Mouse (Mus musculus): ENCODE data around the gene Dusp7.

Gene Dusp7

DNA sequence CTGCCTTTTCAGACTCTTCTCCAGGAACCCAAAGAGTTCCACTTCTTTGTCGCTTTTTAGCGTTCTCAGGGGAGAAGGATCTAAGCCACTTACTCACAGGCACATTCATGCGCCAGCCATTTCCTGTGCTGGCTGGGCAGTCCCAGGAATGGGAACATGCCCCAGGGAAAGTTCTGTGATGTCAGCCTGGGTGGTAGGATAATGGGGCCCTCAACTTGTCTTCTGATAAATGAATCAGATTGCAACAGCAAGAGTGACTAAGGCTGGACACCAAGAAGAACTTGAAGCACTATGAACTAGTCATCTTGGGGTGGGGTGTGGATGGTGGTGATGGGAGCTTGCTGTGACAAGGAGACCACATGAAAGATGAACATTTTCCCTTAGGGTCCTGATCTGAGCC lies 9.6 kb downstream of the Dusp7 start:
- in situ Hi-C loops (cut with MboI, MseI): no loop called here

DNA sequence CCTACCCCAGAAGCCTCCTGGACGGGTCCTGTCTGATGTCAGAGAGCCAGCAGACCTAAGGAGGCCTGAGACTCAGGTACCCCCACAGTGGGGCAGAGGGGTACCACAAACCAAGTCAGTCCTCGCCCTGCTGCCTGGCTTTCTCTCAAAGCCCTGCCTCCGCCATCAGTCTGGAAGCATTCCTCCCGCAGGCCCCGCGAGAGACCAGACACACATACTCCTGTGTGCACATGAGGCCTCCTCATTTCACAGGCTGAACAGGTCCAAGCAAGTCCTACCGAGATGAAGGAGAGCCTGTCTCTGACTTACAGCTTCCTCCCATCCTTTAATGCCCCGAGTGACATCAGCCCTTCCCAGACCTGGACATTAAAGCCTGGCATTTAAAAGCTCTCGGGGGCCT lies 10.3 kb downstream of the Dusp7 start:
- in situ Hi-C loops (cut with MboI, MseI): no loop called here

DNA sequence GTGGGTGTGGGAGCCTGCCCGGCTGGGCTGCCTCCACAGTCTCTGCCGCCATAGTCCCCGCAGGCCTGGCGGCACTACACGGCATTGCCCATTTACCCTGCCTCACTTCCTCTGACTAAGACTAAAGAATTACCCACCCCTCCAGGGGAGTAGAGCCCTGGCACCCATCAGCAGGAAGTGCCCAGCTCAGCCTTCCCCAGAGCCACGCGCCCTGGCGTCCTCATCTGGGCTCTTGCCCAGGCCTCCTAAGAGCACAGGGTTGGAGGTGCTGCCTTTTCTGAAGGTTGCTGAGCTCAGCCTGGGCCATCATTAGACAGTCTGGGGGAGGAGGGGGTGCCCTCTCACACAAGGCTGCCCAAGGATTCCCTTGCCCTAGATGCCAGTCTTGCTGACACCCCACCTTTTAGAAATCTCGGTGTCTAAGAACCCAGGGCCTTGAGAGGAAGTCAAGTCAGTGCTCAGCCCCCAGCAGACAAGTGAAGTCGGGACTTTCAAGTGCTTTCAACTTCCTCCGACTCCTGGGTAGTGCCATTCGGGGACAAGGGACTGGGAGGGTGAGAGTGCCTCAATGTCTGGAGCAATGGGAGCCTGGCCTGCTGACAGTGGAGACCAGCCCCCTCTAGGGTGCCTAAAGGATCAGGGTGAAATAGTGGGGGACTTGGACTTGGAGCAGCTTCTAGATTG lies 17.9 kb downstream of the Dusp7 start:
- in situ Hi-C loops (cut with MboI, MseI): no loop called here

DNA sequence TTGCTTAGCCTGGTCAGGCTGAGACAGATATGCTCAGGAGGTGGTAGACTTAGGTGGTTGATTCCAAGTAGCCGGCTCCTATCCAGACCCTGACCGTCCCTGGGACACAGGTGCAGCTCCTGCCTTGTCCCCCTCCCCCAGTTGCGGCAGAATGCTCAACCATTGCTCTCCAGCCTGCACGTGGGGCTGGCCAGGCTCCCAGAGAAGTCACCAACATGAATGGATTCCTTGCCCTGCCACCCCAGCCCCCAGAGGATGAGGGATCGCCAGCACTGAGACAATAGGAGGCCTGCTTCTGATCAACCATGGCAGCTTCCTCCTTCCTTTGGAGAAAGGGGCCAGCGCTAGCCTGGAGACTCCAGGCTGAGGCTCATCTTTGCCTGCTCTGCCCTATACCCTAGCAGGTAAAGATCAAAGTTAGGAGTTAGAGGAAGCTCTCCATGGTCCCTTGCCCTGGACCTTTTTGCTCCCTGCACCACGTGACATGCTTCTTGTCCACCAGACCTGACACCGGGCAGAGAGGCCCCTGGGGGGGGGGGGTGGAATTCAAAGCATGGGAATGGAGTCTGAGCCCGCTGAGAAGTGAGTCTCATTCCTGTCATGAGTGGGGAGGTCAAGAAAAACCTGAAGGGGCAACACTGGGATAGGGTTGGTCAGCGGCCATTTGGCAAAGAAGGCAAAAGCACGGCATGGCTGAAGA lies 24.5 kb downstream of the Dusp7 start:
- in situ Hi-C loops (cut with MboI, MseI): no loop called here

DNA sequence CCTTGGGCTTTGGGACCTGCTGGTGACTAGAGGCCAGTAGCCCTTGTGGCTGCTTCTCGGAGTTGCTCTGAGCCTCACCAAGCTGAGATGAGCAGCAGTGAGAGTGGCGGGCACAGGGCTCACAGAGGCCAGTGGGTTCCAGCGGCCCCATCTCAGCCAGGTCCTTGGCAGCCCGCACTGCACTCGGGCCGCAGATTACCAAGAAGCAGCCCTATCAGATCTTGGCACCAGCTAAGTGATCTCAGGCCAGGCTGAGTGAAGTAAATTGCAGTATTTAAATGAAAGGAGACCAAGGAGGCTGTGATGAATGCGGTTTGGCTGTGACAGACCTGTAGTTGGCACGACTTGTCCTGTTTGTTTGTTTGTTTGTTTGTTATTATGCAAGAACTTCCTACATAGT lies 25.1 kb downstream of the Dusp7 start:
- in situ Hi-C loops (cut with MboI, MseI): no loop called here

DNA sequence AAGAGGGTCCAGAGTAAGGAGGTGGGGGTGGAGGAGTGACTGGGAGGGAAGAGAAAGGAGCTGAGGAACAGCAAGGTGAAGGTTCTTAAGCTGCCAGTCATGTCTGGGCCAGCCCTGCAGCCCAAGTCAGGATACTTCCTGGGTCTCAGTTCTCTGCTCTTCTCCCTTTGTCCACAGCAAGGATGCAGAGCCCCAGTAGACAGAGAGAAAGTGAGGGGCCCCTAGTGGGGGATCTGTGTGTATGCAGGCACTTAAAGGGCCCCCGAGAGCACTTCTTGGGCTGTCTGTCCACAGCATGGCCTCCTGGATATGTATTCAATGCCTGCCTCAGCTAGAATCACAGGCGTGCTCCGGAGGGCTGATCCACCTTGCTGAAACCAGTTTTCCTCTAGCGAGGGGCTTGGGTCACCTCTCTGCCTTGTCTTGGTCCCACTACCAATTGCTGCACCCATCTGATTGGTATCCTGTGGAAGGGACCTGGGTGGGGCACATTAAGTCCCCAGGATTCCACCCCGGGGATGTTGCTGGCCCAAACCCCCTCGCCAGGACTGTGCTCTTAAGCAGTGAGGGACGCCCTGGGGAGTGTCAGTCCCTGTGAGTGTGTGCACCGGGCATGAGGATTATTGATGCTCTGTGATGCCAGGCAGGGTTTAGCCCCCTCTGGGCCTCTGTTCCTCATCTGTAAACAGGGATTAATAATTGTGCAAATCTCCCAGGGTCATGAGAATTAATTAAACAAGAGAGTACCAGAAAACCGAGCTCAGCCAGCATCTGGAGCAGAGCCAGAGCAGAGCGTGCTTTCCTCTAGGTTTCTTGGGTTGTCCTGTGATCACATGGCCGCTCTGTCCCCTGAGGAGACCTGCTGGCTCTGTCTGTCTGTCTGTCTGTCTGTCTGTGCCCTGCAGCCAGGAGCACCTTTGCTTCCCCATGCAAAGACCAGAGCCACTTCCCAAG lies 26.5 kb downstream of the Dusp7 start:
- in situ Hi-C loops (cut with MboI, MseI): no loop called here

DNA sequence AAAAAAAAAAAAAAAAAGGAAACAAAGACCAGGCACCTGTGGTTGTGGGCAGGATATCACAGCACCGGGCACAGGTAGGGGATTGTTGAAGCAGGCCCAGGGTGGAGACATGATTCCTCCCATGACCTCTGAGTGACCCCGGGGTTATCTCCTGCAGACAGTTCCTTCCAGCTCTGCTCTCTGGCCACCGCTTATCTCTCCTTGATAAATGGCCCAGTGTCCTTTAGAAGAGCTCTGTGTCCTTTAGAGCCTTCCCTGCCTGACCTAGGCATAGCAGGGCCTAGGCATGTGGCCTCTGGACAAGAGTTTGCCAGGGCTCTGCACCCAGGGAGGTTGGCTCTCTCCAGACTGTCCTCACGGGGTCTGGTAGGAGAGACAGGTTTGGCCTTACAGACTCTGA lies 29.3 kb downstream of the Dusp7 start:
- in situ Hi-C loops (cut with MboI, MseI): no loop called here

DNA sequence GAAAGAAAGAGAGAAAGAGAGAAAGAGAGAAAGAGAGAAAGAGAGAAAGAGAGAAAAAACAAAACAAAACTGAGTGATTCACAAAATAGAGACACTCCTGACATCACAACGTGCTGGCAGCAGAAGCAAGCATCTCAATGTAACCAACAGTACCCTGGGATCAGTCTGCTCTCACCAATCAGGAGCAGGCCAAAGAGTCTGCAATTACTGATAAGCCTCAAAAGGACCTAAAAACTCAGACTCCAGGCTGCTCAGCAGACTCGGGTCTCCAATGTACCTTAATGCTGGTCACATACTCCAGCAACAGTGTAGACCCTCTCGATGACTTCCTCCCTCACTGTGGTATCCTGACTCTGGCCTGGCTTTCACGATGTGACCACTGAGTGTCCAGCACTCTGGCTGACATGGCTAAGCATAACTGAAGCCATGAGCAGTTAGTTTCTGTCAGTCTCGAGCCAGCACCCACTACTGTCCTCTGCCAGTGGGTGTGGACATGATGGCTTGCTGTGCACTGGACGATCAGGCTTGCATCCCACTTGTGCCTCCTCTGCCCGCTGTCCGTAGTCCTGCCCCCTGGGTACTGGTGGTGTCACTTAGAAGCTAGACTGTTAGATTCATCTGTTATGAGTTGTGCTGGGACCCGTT lies 30.4 kb downstream of the Dusp7 start:
- in situ Hi-C loops (cut with MboI, MseI): no loop called here

DNA sequence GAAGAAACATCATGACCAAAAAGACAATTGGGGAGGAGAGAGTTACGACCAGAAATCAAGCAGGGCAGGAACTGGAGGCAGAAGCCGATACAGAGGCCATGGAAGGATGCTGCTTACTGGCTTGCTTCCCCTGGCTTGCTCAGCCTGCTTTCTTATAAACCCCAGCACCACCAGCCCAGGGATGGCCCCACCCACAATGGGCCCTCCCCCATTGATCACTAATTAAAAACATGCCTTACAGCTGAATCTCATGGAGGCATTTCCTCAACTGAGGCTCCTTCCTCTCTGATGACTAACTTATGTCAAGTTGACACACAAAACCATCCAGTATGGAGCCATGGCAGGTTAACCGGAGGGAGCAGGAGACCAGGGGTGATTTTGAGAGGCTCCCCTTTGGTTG lies 31.4 kb downstream of the Dusp7 start:
- in situ Hi-C loops (cut with MboI, MseI): no loop called here

DNA sequence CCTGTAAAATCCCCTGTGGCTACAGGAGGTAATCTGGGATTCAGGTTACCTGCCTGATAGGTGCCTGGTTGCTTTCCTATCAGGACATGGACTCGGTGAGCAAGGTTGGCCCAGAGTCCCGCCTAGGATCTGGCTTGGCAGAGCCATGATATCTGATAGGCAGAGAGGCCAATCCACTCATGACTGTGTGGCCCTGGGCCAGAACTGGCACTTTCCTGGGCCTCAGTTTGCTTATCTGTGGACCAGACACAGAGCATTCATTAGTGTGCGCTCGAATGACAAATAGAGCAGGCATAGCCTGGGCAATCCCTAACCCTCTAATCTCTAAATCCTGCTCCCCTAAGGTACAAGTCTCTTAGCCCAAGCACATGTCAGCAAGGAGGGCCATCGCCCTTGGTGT lies 33.7 kb downstream of the Dusp7 start:
- in situ Hi-C loops (cut with MboI, MseI): no loop called here

DNA sequence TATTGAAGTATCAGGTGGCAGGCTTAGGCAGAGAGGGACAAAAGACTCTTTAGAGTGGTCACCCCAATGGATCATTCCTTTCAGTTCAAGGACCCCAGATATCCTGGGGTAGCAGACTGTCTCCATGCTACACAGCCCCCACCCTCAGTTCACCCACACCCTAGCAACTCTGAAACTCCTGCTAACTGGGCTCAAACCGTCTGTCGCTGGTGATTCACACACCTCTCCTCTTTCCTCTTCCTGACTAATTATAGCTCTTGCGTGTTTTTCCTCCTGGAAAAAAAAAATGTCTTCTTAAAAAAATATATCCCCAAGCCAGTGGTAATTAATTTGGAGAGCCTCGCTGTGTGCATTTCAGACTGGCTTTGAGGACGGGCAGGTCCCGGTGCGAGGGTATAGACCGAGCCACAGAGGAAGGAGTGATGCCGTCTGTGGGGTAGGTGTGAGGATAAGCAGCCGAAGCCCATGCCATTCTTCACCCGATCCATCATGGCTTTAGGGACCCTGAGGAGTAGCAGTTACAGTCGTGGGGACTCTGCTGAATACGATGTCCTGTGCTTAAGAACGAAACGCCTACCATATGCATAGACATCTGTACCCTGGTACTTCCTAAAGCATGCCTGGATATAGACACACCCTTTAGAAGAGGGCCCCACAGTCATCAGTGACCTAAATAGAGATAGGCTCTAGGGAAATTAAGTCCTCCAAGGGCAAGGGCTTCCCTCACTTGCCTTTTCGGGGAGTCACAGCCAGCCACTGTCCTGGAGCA lies 34.4 kb downstream of the Dusp7 start:
- in situ Hi-C loops (cut with MboI, MseI): no loop called here

DNA sequence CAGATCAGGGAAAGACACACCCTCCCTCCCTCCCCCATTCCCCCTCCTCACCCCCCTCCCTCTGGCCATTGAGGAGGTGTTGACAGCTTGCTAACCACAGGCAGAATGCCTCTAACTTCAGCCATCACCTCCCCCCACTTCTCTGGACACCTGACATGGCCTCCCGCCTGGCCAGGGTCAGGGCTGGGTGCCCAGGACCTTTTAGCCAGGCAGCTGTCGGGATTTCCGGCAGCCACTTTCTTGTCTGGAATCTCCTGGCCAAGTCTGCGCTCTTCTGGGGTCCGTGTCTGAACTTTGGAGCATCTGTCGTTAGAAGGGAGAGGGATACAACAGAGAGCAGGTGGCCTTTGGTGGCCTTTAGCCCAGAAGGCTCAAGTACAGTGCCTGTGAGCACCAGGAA lies 36.8 kb downstream of the Dusp7 start:
- in situ Hi-C loops (cut with MboI, MseI): loop anchor here (5.0 kb wide), 1 partner anchor 53 kb away; no protein-coding TSS in a partner anchor

DNA sequence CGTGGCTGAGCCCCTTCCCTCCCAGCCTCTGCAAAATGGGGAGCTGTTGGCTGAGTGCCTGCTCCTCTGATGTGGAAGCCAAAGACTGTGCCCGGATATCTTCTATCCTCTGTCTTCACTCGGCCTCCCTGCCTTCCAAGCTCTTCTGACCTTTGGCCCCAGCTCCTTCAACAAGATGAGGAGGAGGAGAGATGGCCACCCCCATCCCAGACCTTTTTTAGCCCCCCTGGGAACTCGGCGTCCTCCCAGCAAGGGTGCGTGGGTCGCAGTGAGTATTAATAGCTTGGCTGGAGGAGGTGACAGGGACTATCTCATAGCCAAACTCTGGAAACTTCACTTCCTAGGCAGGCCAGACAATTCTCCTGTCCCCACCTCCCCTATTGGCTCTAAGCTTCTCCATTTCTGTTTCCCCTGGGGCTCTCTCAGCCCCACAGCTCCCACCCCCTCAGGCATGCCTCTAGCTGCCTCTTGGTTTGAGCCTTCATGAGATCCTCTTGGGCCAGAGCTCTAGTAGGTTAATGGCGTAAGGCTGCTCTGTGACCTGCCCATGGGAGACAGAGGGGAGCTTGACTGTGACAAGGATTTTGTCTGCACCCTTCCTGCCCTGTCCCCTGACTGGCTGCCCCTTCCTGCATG lies 38.1 kb downstream of the Dusp7 start:
- in situ Hi-C loops (cut with MboI, MseI): loop anchor here (5.0 kb wide), 1 partner anchor 54 kb away; no protein-coding TSS in a partner anchor

DNA sequence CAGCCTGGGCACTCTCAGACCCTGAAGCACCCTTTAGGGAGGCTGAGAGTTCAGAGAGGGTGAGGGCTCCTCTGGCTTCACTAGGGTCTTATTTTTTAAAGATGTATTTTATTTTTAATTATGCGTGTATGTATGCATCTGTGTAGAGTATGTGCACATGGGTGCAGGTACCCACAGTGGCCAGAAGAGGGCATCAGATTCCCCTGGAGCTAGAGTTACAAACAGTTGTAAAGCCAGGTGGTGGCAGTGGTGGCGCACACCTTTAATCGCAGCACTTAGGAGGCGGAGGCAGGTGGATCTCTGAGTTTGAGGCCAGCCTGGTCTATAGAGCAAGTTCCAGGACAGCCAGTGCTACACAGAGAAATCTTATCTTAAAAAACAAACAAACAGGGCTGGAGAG lies 40.7 kb downstream of the Dusp7 start:
- in situ Hi-C loops (cut with MboI, MseI): loop anchor here (5.0 kb wide), 1 partner anchor 57 kb away; no protein-coding TSS in a partner anchor

DNA sequence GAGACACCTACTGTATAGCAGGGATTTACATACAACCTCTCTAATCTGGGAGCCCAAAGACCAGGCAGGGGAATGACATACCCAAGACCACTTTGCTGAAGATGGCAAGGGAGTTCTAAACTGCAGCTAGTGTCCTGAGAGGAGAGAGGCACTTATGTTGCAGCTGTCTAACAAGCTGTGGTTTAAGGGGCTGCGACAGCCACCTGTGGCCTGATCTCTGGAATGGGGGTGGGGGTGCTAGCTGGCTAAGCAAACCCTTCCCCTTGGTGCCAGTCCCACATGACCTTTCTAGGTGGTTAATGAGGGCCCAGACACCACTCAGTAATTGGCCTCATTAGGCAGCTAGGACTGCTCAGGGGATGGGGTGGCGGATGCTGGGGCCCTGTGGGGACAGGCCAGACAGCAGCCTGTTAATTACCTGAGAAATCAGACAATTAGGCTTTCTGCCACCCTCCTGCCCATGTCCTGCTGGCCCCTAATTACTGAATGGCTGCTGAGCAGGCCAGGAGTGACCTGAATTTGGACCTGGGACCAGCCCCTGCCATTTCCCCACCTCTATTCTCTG lies 41.7 kb downstream of the Dusp7 start:
- in situ Hi-C loops (cut with MboI, MseI): no loop called here

DNA sequence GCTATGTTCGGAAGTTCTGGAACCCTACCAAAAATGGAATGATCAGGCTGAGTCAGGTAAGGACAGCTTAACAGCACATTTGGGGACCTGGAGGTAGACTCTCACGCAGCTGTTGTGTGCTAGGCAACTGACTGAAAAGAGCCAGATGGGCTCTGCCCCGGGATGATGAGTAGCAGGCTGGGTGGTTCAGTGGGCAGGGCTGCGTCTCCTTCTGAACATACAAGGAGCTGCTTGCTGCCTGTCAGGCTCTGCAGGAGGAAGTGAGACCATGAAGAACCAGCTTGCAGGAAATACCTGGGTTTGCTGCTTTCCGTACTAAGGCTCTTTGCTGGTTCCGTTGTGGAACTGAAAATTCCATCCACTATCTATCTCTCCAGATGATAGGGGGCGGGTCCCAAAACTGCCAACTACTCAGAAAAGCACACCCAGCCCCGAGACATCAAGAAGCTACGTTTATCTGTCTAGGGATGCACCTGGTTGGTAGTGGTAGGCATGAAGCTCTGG lies 42.7 kb downstream of the Dusp7 start:
- in situ Hi-C loops (cut with MboI, MseI): no loop called here

DNA sequence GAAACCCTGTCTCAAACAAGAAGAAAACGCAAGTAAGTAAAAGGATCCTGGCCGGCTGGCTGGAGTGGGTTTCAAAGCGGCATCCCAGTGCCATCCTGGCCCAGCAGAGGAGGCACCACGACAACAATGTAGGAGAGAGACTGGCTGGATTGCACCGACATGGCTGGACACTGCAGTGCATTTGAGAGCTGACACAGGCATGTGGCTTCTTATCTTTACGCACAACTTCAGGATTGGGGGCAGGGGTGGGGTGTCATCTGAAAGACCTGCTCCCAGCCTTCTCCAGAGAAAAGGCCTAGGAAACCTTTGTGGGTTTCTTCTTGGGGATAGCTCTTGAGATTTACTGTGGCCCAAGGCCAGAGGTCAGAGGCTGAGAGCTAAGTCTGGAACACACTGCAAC lies 43.3 kb downstream of the Dusp7 start:
- in situ Hi-C loops (cut with MboI, MseI): no loop called here

DNA sequence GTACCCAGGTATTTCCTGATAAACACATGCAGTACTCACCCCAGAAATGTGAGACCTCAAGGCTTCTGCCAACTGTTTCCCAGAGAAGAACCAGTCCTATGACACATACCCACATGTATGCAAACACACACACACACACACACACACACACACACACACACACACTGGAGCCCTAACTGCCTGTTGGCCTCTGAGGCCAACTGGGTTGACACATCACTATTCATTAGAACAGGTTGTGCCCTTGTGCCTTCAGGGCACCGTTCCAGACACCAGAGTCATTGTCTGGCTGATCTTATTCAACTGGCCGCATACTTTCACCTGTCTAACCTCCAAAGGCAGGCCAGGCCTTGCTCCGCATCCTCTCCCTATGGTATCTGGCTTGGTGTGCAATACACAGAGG lies 43.8 kb downstream of the Dusp7 start:
- in situ Hi-C loops (cut with MboI, MseI): no loop called here

DNA sequence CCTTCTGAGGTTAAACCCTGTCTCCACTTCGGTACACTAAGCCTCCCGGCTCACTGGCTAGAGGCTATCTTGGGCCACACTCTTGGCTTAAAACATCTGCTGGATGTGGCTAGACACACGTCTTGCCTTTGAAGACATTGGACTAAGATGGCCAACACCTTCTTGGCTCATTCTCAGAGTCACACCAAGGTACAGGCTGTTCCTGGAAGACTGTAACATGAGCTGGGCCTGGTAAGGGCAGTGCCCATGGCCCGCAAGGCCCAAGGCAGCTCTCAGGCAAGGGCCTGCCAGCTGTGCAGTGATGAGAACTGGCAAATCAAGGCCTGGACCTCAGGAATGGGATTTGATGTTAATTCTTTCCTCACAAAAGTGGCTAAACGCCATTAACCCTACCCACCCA lies 45.2 kb downstream of the Dusp7 start:
- in situ Hi-C loops (cut with MboI, MseI): no loop called here

DNA sequence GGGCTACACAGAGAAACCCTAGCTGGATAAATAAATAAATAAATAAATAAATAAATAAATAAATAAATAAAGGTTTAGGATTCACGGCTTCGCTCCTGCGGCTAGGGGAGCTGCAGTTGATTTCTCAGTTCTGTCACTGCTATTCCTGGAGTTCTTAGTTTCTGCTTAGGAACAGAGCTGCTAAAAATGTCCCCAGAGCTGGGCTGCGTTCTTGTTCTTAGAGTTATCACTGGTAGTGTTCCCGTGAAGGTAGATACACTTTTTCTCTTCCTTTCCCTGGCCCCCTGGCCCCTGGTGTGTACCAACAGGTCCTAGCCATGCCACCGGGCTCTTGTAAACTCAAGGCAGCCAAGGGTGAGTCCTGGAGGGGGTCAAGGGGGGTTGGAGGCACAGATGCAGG lies 48.4 kb downstream of the Dusp7 start:
- in situ Hi-C loops (cut with MboI, MseI): loop anchor here (5.0 kb wide), 1 partner anchor 110 kb away; no protein-coding TSS in a partner anchor
